Mouse (Mus musculus) activated CD4-positive, CD25-positive, alpha-beta regulatory T cell, adult 4 months (primary cell): ENCODE measurements at regions not wholly inside any gene's neighbourhood (a gene's known extent, or its start where the extent isn't known, plus 50 kb on each side); places are given as distances from the start of the nearest gene placed in this dataset.

Experiments
- ATAC-seq: one replicate; pipeline ENCODE4 v1.8.0; 2017

GRCm38 (mm10) chr6:31085063-31085759, 126.3 kb upstream of the Klf14 start:
- peak; percentile 48 for ATAC-seq

GRCm38 (mm10) chr6:31085760-31086108, 126.9 kb upstream of the Klf14 start:
- ATAC-seq = no peak

GRCm38 (mm10) chr6:31086283-31086682, 127.4 kb upstream of the Klf14 start:
- ATAC-seq = no peak

- ATAC-seq = no peak
Measured at GRCm38 (mm10) chr6:31086798-31087360, 128.0 kb upstream of the Klf14 start.

- ATAC-seq = no peak
Measured at GRCm38 (mm10) chr6:31087511-31087910, 128.6 kb upstream of the Klf14 start.

- peak; percentile 29 for ATAC-seq
Measured at GRCm38 (mm10) chr6:31088147-31088972, 129.5 kb upstream of the Klf14 start.

GRCm38 (mm10) chr6:31088973-31089368, 130.1 kb upstream of the Klf14 start:
- ATAC-seq = no peak

- no peak for ATAC-seq
Measured at GRCm38 (mm10) chr6:31090288-31090687, 131.4 kb upstream of the Klf14 start.

GRCm38 (mm10) chr6:31090791-31091190, 131.9 kb upstream of the Klf14 start:
- ATAC-seq = no peak

- ATAC-seq = no peak
Measured at GRCm38 (mm10) chr6:31092324-31092723, 133.4 kb upstream of the Klf14 start.

- ATAC-seq = no peak
Measured at GRCm38 (mm10) chr6:31092760-31093159, 133.9 kb upstream of the Klf14 start.

GRCm38 (mm10) chr6:31095943-31096714, 137.3 kb upstream of the Klf14 start:
- ATAC-seq = no peak

GRCm38 (mm10) chr6:31096787-31097186, 137.9 kb upstream of the Klf14 start:
- ATAC-seq = no peak

GRCm38 (mm10) chr6:31097254-31097653, 138.4 kb upstream of the Klf14 start:
- no peak for ATAC-seq

GRCm38 (mm10) chr6:31098106-31098505, 139.2 kb upstream of the Klf14 start:
- no peak for ATAC-seq

- ATAC-seq = no peak
Measured at GRCm38 (mm10) chr6:31100084-31100579, 141.3 kb upstream of the Klf14 start.

GRCm38 (mm10) chr6:31100749-31101148, 141.9 kb upstream of the Klf14 start:
- ATAC-seq = peak; percentile 76

GRCm38 (mm10) chr6:31106144-31106836, 147.4 kb upstream of the Klf14 start:
- ATAC-seq = no peak

- ATAC-seq = no peak
Measured at GRCm38 (mm10) chr6:31106856-31107359, 148.0 kb upstream of the Klf14 start.

- ATAC-seq = no peak
Measured at GRCm38 (mm10) chr6:31107360-31107759, 148.5 kb upstream of the Klf14 start.

GRCm38 (mm10) chr6:31107916-31108685, 149.2 kb upstream of the Klf14 start:
- ATAC-seq = no peak
